Mouse (Mus musculus) heart, embryonic 10.5 days (tissue): ENCODE data around the gene Ripor2. TPM values are rescaled to one million over a fixed set of nuclear protein-coding genes. Genes with fewer than 3 reads are reported as not detected.

Experiments
- DNase-seq: peaks from one replicate; pipeline ENCODE4 v3.0.0-alpha.2; 2017; ENCODE audit warnings: low spot score
- H3K27ac ChIP-seq: fragments of 300-500 bp; sonication (generic); 2 replicates; pipeline ENCODE4 v1.5.1; 2016; ENCODE audit warnings: mild to moderate bottlenecking
- H3K27me3 ChIP-seq: fragments of 300-500 bp; sonication (generic); 2 replicates; pipeline ENCODE4 v1.6.1; 2016; ENCODE audit warnings: mild to moderate bottlenecking; ENCODE audit not compliant: poor library complexity, insufficient read depth, severe bottlenecking
- H3K36me3 ChIP-seq: fragments of 300-500 bp; sonication (generic); 2 replicates; pipeline ENCODE4 v1.6.1; 2016; ENCODE audit warnings: mild to moderate bottlenecking, moderate library complexity
- H3K4me1 ChIP-seq: fragments of 300-500 bp; sonication (generic); 2 replicates; pipeline ENCODE4 v1.6.1; 2016; ENCODE audit warnings: mild to moderate bottlenecking
- H3K4me3 ChIP-seq: fragments of 300-500 bp; sonication (generic); 2 replicates; pipeline ENCODE4 v1.5.1; 2016; ENCODE audit warnings: mild to moderate bottlenecking, moderate library complexity
- H3K9me3 ChIP-seq: fragments of 300-500 bp; sonication (generic); 2 replicates; pipeline ENCODE4 v1.6.1; 2016; ENCODE audit warnings: mild to moderate bottlenecking, moderate library complexity
- WGBS: fragments of 180-500 bp; shearing (Covaris S2); methylation state at CpG from one replicate; pipeline ENCODE4 v1.1.7; 2016; 5-methylcytosine and 5-hydroxymethylcytosine counted together
- polyA plus RNA-seq: library from polyadenylated mRNA; unstranded; fragments of >200 nt; fragmentation: Nextera tagmentation; extraction: Ambion mirVana; gene quantifications from 2 replicates; pipeline ENCODE4 v1.2.1, GENCODE M21; 2016

Ripor2 gene
- polyA plus RNA-seq, 1 experiment from 2014 or later = 5.2 TPM

DNA sequence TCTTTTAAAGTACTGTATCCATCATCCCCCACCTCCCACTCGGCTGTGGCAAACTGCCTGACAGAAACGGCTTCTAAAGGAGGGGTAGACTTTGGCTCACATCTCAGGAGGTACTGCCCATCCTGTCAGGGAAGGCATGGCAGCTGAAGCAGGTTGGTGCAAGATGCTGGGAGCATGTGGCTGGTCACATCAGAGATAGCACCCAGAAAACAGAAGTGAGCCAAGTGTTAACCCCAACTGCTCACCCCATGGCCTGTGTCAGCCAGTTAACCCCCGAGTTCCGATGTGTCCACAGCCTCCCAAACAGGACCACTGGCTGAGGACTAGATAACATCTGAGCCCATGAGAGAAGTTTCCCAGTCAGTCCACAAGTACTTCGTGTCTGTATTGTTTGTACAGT, 133.6 kb downstream of the Ripor2 start:
- peaks cover 10% of the 10 kb centered on the region; the same call in 1 of the 2 replicates for H3K4me1 ChIP-seq
- no peak overlapping the region for H3K27ac ChIP-seq
- DNase-seq = no peak
- WGBS = 67% methylated on average over 5 of the region's 5 CpGs
- H3K9me3 ChIP-seq = no peaks in the 10 kb centered on the region
- H3K4me3 ChIP-seq = no peak overlapping the region
- peaks cover 7% of the 10 kb centered on the region for H3K27me3 ChIP-seq
- peaks cover 3% of the 10 kb centered on the region; the same call in 1 of the 2 replicates for H3K36me3 ChIP-seq

GRCm38 (mm10) chr13:24716441-24716840, 134.5 kb downstream of the Ripor2 start:
- whole genome bisulfite sequencing = 71% methylated on average over 9 of the region's 9 CpGs
- no peak for DNase-seq
- peaks cover 3% of the 10 kb centered on the region; the same call in 1 of the 2 replicates for H3K36me3 ChIP-seq
- no peaks in the 10 kb centered on the region for H3K9me3 ChIP-seq
- no peak overlapping the region for H3K27ac ChIP-seq
- H3K4me1 ChIP-seq = peaks cover 11% of the 10 kb centered on the region; the same call in 1 of the 2 replicates
- H3K4me3 ChIP-seq = no peak overlapping the region
- peaks cover 7% of the 10 kb centered on the region; the same call in 1 of the 2 replicates for H3K27me3 ChIP-seq

GRCm38 (mm10) chr13:24717677-24718076, 135.7 kb downstream of the Ripor2 start:
- no peak overlapping the region for H3K4me3 ChIP-seq
- H3K4me1 ChIP-seq = peaks cover 12% of the 10 kb centered on the region; the same call in 1 of the 2 replicates
- H3K27me3 ChIP-seq = peaks cover 7% of the 10 kb centered on the region; the same call in 1 of the 2 replicates
- 60% methylated on average over 7 of the region's 7 CpGs for WGBS
- peaks cover 3% of the 10 kb centered on the region; the same call in 1 of the 2 replicates for H3K36me3 ChIP-seq
- H3K9me3 ChIP-seq = no peaks in the 10 kb centered on the region
- DNase-seq = no peak
- no peak overlapping the region for H3K27ac ChIP-seq

- Histone ChIP-seq H3K36me3 (peaks cover 7% of the 10 kb centered on the region; the same call in 1 of the 2 replicates), H3K9me3 (no peaks in the 10 kb centered on the region), H3K27ac (no peak overlapping the region), H3K4me3 (no peak overlapping the region), H3K4me1 (0 out of 2 replicates have a peak, but pooled peaks cover 3% of the 10 kb centered on the region), H3K27me3 (no peaks in the 10 kb centered on the region)
- 67% methylated on average over 10 of the region's 10 CpGs for WGBS
- no peak for DNase-seq
These were observed 139.5 kb downstream of the Ripor2 start for GRCm38 (mm10) chr13:24721502-24721901.

DNA sequence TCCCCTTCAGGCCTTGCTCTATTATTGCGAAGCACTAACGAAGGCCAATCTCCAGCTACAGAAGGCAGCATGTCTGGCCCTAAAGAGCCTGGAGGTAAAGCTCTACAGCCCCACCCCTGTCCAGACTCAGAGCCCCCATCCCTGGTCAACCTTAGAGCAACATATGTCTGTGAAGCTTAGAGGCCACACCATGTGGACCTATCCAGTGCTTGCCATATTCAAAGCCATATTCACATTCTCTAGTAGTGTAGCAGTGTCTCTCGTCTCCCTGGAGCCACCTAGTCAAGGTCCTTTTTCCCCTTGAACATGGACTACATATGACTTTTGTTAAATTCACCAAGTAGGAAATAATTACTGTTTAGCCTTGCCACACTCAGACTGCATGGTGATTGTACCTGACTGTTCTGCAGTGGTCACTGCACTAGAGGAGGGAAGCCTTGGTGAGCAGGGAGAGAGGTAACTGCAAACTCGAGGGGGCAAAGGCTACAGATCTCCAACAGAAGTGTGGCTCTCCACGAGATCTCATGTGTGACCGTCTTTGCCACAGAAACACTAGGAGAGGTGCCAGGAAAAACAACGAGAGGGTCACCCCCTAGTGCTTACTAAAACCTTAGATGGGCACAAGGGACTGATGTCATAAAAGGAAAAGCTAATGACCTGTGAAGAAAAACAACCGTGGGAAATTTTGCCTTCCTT, 141.9 kb downstream of the Ripor2 start:
- Histone ChIP-seq H3K4me1 (0 out of 2 replicates have a peak, but pooled peaks cover 3% of the 10 kb centered on the region), H3K36me3 (peaks cover 7% of the 10 kb centered on the region; the same call in 1 of the 2 replicates), H3K27me3 (no peaks in the 10 kb centered on the region), H3K4me3 (no peak overlapping the region), H3K9me3 (no peaks in the 10 kb centered on the region), H3K27ac (no peak overlapping the region)
- DNase-seq = no peak
- WGBS = 57% methylated on average over 8 of the region's 8 CpGs

- peaks cover 4% of the 10 kb centered on the region; the same call in 1 of the 2 replicates for H3K36me3 ChIP-seq
- H3K9me3 ChIP-seq = no peaks in the 10 kb centered on the region
- DNase-seq = no peak
- 58% methylated on average over 4 of the region's 4 CpGs for WGBS
- H3K4me3 ChIP-seq = no peak overlapping the region
- H3K4me1 ChIP-seq = 0 out of 2 replicates have a peak, but pooled peaks cover 3% of the 10 kb centered on the region
- no peaks in the 10 kb centered on the region for H3K27me3 ChIP-seq
- H3K27ac ChIP-seq = no peak overlapping the region
These were observed 142.4 kb downstream of the Ripor2 start for GRCm38 (mm10) chr13:24724395-24724759.

- Histone ChIP-seq H3K4me1 (no peaks in the 10 kb centered on the region), H3K36me3 (peaks cover 4% of the 10 kb centered on the region; the same call in 1 of the 2 replicates), H3K27me3 (no peaks in the 10 kb centered on the region), H3K4me3 (no peak overlapping the region), H3K9me3 (no peaks in the 10 kb centered on the region), H3K27ac (no peak overlapping the region)
- DNase-seq = no peak
- WGBS = 84% methylated on average over 5 of the region's 5 CpGs
These were observed 147.1 kb downstream of the Ripor2 start for GRCm38 (mm10) chr13:24729128-24729527.

GRCm38 (mm10) chr13:24734502-24734901, 152.5 kb downstream of the Ripor2 start:
- no peak for DNase-seq
- H3K27me3 ChIP-seq = no peaks in the 10 kb centered on the region
- no peaks in the 10 kb centered on the region for H3K4me1 ChIP-seq
- no peaks in the 10 kb centered on the region for H3K9me3 ChIP-seq
- WGBS = 86% methylated on average over 5 of the region's 5 CpGs
- no peak overlapping the region for H3K27ac ChIP-seq
- 0 out of 2 replicates have a peak, but pooled peaks cover 3% of the 10 kb centered on the region for H3K36me3 ChIP-seq
- H3K4me3 ChIP-seq = no peak overlapping the region

DNA sequence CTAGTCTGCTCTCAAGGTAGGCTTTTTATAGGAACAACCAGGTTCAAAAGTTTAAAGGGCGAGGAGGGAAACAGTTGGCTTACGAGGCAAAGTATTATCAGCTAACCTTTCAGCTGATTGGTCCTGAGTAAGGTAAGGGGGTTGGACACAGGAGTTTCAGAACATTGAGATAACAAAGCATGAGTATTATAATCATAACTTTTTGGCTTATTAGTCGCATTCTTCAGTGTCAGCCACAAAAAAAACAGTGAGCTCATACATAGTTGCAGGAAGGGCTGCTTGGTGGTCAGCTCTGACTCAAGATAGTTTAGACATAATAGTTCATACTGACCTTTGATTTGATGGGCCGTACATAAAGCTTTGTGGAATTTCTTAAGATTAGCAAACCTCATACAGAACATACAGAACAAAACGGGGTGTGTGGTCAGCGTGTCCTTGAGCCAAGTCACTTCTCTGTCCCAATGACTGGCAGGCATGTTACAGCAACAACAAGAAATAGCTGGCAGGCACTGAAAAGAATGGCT, 153.7 kb downstream of the Ripor2 start:
- Histone ChIP-seq H3K4me1 (no peaks in the 10 kb centered on the region), H3K36me3 (0 out of 2 replicates have a peak, but pooled peaks cover 5% of the 10 kb centered on the region), H3K27me3 (no peaks in the 10 kb centered on the region), H3K9me3 (no peaks in the 10 kb centered on the region), H3K27ac (no peak overlapping the region), H3K4me3 (no peak overlapping the region)
- WGBS = 69% methylated on average over 6 of the region's 6 CpGs
- DNase-seq = no peak

- Histone ChIP-seq H3K4me1 (no peaks in the 10 kb centered on the region), H3K4me3 (no peak within 1 kb of the TSS), H3K9me3 (no peaks in the 10 kb centered on the region), H3K27ac (no peak within 1 kb of the TSS), H3K27me3 (no peaks in the 10 kb centered on the region), H3K36me3 (0 out of 2 replicates have a peak, but pooled peaks cover 10% of the 10 kb centered on the region)
- 87% methylated on average over 10 of the region's 10 CpGs for WGBS
- DNase-seq = no peak
These were observed 159.0 kb downstream of the Ripor2 start, which contains the start of gene Armh2 for GRCm38 (mm10) chr13:24741028-24741427. Gene Armh2, plus strand, starts transcription at chr13:24741232.

DNA sequence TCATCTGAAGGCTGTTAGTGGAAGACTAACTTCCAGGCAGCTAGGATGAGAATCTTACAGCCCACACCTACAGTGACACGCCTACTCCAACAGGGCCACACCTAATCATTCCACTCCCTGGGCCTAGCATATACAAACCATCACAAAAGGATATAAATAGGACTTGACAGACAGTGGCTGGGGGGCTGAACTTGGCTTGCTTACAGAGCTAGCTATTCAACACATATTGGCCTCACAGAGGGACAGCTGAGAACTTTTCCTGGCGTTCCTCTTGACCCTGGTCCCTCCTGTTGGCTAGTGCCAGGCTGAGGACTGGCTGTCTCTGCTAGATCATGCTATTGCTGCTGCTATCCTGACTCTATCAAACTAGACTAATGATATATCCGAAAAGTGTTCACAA, 165.8 kb downstream of the Ripor2 start:
- DNase-seq = no peak
- Histone ChIP-seq H3K4me1 (no peaks in the 10 kb centered on the region), H3K27ac (no peak overlapping the region), H3K4me3 (no peak overlapping the region), H3K9me3 (no peaks in the 10 kb centered on the region), H3K36me3 (peaks cover 35% of the 10 kb centered on the region), H3K27me3 (no peaks in the 10 kb centered on the region)
- WGBS = 76% methylated on average over 3 of the region's 3 CpGs

GRCm38 (mm10) chr13:24750807-24751206, 168.8 kb downstream of the Ripor2 start:
- H3K9me3 ChIP-seq = no peaks in the 10 kb centered on the region
- no peaks in the 10 kb centered on the region for H3K4me1 ChIP-seq
- H3K27me3 ChIP-seq = no peaks in the 10 kb centered on the region
- no peak for DNase-seq
- H3K36me3 ChIP-seq = peaks cover 62% of the 10 kb centered on the region
- H3K27ac ChIP-seq = no peak overlapping the region
- 91% methylated on average over 8 of the region's 8 CpGs for WGBS
- no peak overlapping the region for H3K4me3 ChIP-seq

DNA sequence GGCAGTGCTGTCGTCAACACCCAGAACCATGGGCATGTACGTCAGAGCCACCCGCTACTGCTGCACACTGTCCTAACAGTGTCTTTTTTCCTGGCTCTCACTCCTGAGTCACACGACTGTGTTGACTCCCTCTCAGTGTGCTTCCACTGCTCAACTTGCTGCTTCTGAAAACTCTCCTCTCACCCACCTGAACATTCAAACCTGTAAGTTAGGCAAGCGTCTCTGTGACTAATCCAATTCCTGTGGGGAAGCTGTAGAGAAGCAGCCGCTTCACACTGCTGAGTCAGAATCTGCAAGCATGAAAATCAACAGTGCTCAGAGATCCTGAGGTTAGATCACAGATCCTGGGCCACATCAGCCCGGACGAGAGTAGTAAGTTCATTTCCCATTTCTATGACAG, 169.4 kb downstream of the Ripor2 start:
- 90% methylated on average over 8 of the region's 8 CpGs for WGBS
- Histone ChIP-seq H3K36me3 (peaks cover 68% of the 10 kb centered on the region), H3K9me3 (no peaks in the 10 kb centered on the region), H3K27ac (no peak overlapping the region), H3K4me1 (no peaks in the 10 kb centered on the region), H3K4me3 (no peak overlapping the region), H3K27me3 (no peaks in the 10 kb centered on the region)
- no peak for DNase-seq
